ENCODE assay signal across 8 mouse cellular contexts in the genomic region with DNA sequence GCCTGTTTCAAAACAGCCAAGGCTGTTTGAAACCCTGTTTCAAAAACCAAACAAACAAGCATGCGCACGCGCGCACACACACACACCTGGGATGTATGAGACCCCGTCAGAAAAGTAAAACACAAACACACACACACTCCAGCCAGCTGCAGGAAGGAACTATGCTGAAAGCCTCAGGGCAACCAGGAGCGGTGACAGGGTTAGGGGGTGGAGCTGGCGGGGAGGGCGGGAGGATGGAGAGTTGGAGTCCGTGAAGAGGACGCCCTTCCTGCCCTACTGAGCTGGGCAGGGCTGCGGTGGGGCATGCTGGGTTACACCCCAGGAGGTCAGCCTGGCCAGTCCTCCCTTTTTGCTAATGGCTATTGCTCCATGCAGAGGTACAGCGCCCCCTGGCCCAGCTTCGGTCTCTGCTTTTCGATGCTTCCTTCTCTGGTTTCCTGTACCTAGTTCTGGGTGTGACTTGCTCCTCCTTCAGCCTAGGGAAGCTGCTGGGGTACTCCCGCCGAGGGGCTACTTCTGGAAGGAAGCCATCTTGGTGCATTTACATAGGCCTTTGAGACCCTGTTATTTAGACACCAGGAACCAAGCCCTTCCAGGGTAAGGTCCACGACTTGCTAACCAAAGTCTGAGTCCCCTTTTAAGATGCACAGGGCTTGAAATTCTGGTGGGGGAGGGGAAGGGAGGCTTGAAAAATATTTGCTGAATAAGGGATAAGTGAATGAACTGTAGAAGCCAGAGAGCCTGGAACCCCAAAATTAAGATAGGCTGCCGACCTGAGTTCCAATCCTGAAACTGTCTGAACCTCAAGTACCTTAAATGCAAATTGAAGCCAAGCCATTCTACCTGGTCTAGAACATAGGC. TPM values are rescaled to one million over a fixed set of nuclear protein-coding genes. Genes with fewer than 3 reads are reported as not detected.
DNase-seq lines count a peak whose midpoint lies in the region; ATAC-seq and TF ChIP-seq lines count a peak whose summit lies in the region.

No protein-coding gene starts in this region.

- no peaks in the 10 kb centered on the region for H3K4me1 ChIP-seq in embryonic fibroblast, embryonic 13.5 days (ENCODE audit: control insufficient read depth, insufficient read depth, low read length)
- H3K4me1 ChIP-seq in heart, embryonic 10.5 days: peaks cover 16% of the 10 kb centered on the region
- H3K4me1 ChIP-seq in kidney, embryonic 14.5 days (ENCODE audit: control insufficient read depth, insufficient read depth, low read length): peaks cover 8% of the 10 kb centered on the region

- H3K4me3 ChIP-seq in embryonic fibroblast, embryonic 13.5 days (ENCODE audit: insufficient read depth, low read length): no peak overlapping the region
- H3K4me3 ChIP-seq in heart, embryonic 10.5 days: peak overlapping the region; percentile 46
- H3K4me3 ChIP-seq in kidney, embryonic 14.5 days (ENCODE audit: low read length): peak overlapping the region; percentile 25

- DNase-seq in 416B (ENCODE audit: low read depth): peak; percentile 99
- peak; percentile 67 to 79 for DNase-seq in adrenal gland, postnatal 4 days (ENCODE audit: low spot score in 2 of 2)
- DNase-seq in heart, embryonic 10.5 days (ENCODE audit: low spot score): peak; percentile 95
- DNase-seq in liver: peak; percentile 87
- DNase-seq in monocyte, adult 2 months (ENCODE audit: low read depth in 1 of 2, low spot score in 2 of 2): peak; percentile 91 to 92
- DNase-seq in spleen, postnatal 36 days (ENCODE audit: low spot score in 2 of 2): peak; percentile 94

- peak overlapping the region; percentile 42; the same call in 1 of the 2 replicates for H3K9ac ChIP-seq in kidney, embryonic 14.5 days (ENCODE audit: low read depth, low read length)

- 9% methylated on average over 18 of the region's 18 CpGs for WGBS in heart, embryonic 10.5 days
- 9% methylated on average over 18 of the region's 18 CpGs for WGBS in kidney, embryonic 14.5 days

- H3K9me3 ChIP-seq in heart, embryonic 10.5 days: no peaks in the 10 kb centered on the region
- no peaks in the 10 kb centered on the region for H3K9me3 ChIP-seq in kidney, embryonic 14.5 days (ENCODE audit: control insufficient read depth, low read length)

- peak overlapping the region; percentile 43 for H3K4me2 ChIP-seq in kidney, embryonic 14.5 days (replicated peaks; ENCODE audit: low read depth, low read length)

- TF ChIP-seq POLR2A in embryonic fibroblast, embryonic 13.5 days (IDR thresholded peaks at IDR 0.05; ENCODE audit: low read depth, low read length): peak; percentile 38

- no peaks in the 10 kb centered on the region; the same call in 1 of the 2 replicates for H3K27me3 ChIP-seq in heart, embryonic 10.5 days (ENCODE audit: insufficient read depth, poor library complexity, severe bottlenecking)
- H3K27me3 ChIP-seq in kidney, embryonic 14.5 days (ENCODE audit: control insufficient read depth, insufficient read depth, low read length): no peaks in the 10 kb centered on the region

- no peak overlapping the region for H3K27ac ChIP-seq in embryonic fibroblast, embryonic 13.5 days (ENCODE audit: insufficient read depth, low read length)
- peak overlapping the region; percentile 85 for H3K27ac ChIP-seq in heart, embryonic 10.5 days
- peak overlapping the region; percentile 63 for H3K27ac ChIP-seq in kidney, embryonic 14.5 days (ENCODE audit: low read depth, low read length)

- H3K36me3 ChIP-seq in heart, embryonic 10.5 days: no peaks in the 10 kb centered on the region
- no peaks in the 10 kb centered on the region for H3K36me3 ChIP-seq in kidney, embryonic 14.5 days (ENCODE audit: control insufficient read depth, insufficient read depth, low read length)

- ATAC-seq in kidney, embryonic 14.5 days (ENCODE audit: low FRiP score, low TSS enrichment): peak; percentile 93

- peak; percentile 46; the same call in 1 of the 2 replicates for TF ChIP-seq CTCF in embryonic fibroblast, embryonic 13.5 days (IDR thresholded peaks at IDR 0.05; ENCODE audit: borderline replicate concordance, insufficient read depth, low read length)

RNA-seq across cellular contexts. Expression of a gene that starts 48.2 kb away (rescaled TPM):
- 100 to 1,000 TPM; 154 to 155 TPM for total RNA-seq in adrenal gland, postnatal 4 days (2021)
- 129 and 132 TPM in 2 replicates for polyA plus RNA-seq in embryonic fibroblast, embryonic 13.5 days (2011; ENCODE audit: insufficient read length, low read depth, missing spikeins)
- 461 and 481 TPM in 2 replicates for polyA plus RNA-seq in heart, embryonic 10.5 days (2016; fragmentation: Nextera tagmentation; extraction: Ambion mirVana)
- 512 and 656 TPM in 2 replicates for polyA plus RNA-seq in kidney, embryonic 14.5 days (2014; fragmentation: Nextera tagmentation; extraction: Ambion mirVana)
